Mouse (Mus musculus) kidney, adult 9 months (tissue): ENCODE measurements around the gene Setx.

ENCODE experiments used
- DNase-seq: peaks from one replicate; pipeline ENCODE4 v3.0.0; 2022

The Setx gene

DNA sequence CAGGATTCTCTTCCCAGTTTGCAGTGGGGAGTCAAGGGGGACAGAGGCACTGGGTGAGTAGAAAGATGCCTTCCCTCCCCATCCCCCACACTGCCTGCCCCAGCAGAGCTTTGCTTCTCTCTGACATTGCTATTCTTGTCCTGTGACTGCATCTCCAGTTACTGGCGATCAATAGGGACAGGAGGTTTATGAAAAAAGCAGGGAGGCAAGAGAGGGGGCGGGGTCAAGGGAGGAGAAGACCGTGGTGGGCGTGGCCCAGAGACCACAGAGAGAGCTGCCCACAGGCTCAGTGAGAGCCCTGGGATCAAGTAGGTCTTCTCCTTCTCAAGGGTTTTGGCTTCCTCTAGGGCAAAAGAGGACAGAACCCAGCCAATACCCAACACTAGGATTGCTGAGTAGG, 98.3 kb downstream of the Setx start:
- DNase-seq: no peak

DNA sequence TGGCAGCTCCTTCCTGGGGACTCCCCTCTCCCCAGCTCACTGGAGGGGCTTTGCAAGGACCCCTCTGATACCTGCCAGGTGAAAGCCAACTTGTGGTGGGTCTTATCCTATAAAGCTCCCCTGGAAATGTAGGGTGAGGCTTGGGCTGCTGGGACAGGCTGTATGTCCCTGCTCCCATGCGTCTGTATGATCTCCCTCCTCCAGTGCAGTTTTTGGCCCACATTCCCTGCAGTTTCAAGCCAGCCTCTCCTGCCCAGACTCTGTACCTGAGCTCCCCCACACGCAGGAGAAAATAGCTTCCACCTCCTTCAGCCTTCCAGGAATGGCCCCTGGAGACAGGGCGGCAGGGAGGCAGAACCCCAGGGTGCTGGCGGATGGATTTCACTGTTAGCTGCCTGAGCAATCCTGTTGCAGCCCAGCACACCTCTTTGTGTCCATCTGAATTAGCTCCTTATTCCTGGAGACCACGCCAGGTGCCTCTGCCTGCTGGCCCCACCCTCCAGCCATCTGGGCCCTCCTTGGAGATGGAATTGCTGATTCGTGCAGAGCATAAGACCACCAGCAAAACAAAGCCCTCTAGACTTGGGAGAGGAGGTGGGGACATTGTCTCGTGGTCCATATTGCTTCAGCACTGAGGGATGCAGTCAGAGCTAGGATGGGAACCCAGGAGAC, 99.7 kb downstream of the Setx start:
- no peak for DNase-seq

DNA sequence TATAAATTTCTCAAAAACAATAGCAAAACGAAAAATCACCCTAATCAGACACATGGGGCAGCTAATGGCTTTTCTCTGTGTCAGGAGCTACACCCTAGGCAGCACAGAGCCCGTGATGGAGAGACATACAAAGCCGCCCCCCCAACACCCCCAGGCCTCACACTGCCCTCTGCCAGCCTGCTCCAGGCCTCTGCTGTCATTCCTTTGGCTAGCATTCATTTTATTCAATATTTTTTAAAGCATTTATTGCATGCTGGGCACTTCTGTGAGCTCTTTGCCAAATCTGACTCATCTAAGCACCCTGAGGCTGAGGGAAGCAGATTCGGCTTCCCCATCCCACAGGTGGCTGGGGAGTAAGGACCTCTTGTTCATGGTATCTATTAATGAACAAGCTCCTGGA, 102.7 kb downstream of the Setx start:
- no peak for DNase-seq

DNA sequence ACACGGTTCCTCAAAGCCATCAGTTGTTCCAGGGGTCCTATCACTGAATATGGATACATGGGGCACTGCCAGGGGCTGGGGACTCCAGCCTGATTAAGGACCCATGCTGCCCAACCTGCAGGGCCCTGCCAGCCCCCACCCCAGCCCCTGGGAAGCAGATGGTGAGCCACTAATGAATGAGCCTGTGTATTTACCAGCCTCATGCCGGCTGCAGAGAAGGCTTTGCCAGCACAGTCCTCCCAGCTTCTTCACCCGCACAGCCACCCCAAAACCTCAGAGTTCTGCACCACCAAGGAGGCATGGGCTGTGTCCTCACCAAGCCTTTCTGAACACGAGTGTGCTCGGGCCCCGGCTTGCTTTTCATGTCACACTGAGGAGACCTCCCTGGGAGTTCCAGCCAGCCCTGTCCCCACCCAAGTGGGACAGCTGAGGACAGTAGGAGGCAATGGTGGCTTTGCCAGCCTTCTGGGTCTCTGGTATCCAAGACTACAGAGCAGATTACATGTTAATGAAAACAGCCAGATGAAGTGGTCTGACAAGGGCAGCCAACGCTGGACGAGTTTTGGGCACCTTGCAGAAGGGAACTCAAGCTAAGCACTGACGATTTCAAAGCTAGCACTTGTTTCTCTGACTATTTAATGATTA, 106.3 kb downstream of the Setx start:
- DNase-seq: no peak
